Mouse (Mus musculus): ENCODE measurements at regions not wholly inside any gene's neighbourhood (a gene's known extent, or its start where the extent isn't known, plus 50 kb on each side); places are given as distances from the start of the nearest gene placed in this dataset.

DNA sequence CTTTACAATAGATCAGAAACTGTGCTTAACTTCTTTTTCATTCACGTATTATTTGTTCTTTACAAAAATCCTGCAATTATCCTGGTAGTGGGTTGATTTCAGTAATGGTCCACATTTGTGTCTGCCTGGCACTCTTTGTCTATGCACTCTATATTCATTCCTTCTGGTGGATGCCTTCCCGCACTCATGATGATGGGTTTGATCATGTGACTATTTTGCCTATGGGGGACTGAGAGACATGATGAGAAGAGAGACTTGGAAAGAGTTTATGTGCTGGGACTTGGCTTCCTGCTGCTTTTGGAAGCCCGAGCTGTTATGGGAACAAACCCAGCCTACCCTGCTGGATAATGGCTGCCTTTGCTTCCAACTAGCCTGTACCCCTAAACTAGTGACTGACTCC lies 186.3 kb upstream of the Zkscan2 start:
- no peak for TF ChIP-seq CTCF (IDR thresholded peaks at IDR 0.05; ENCODE audit: low read depth)
- TF ChIP-seq EP300 (IDR thresholded peaks at IDR 0.05; ENCODE audit: low read depth) = no peak

All from heart, postnatal 0 days (tissue).